Mouse (Mus musculus): ENCODE results near the gene Mapk1ip1l. TPM values are rescaled to one million over a fixed set of nuclear protein-coding genes. Genes with fewer than 3 reads are reported as not detected.
"Not testable (repeated sequence)": the region's sequence is repeated elsewhere in the genome, so short reads cannot be mapped to it uniquely, and the experiment has no call there.

Gene Mapk1ip1l
- total RNA-seq, 2 experiments from 2014 or later: 57.4 to 61.4 TPM

GRCm38 (mm10) chr14:47302885-47303680, 5.0 kb downstream of the Mapk1ip1l start:
- DNase-seq (ENCODE audit: extremely low spot score in 1 of 2, low spot score in 1 of 2): no peak

- no peak for DNase-seq (ENCODE audit: extremely low spot score in 1 of 2, low spot score in 1 of 2)
These were observed 6.8 kb downstream of the Mapk1ip1l start for GRCm38 (mm10) chr14:47304814-47305405.

GRCm38 (mm10) chr14:47305933-47306332, 7.9 kb downstream of the Mapk1ip1l start:
- DNase-seq (ENCODE audit: extremely low spot score in 1 of 2, low spot score in 1 of 2): no peak

GRCm38 (mm10) chr14:47307669-47308068, 9.6 kb downstream of the Mapk1ip1l start:
- no peak for DNase-seq (ENCODE audit: extremely low spot score in 1 of 2, low spot score in 1 of 2)

- no peak for DNase-seq (ENCODE audit: extremely low spot score in 1 of 2, low spot score in 1 of 2)
These were observed 11.0 kb downstream of the Mapk1ip1l start for GRCm38 (mm10) chr14:47309061-47309460.

GRCm38 (mm10) chr14:47310342-47311181, 12.5 kb downstream of the Mapk1ip1l start:
- DNase-seq (ENCODE audit: extremely low spot score in 1 of 2, low spot score in 1 of 2): no peak

GRCm38 (mm10) chr14:47319362-47319761, 21.3 kb downstream of the Mapk1ip1l start:
- DNase-seq (ENCODE audit: extremely low spot score in 1 of 2, low spot score in 1 of 2): no peak

GRCm38 (mm10) chr14:47321581-47321980, 23.5 kb downstream of the Mapk1ip1l start:
- DNase-seq (ENCODE audit: extremely low spot score in 1 of 2, low spot score in 1 of 2): not testable (repeated sequence)

GRCm38 (mm10) chr14:47325965-47326761, 28.1 kb downstream of the Mapk1ip1l start:
- no peak for DNase-seq (ENCODE audit: extremely low spot score in 1 of 2, low spot score in 1 of 2)

- DNase-seq (ENCODE audit: extremely low spot score in 1 of 2, low spot score in 1 of 2): no peak
These were observed 29.3 kb downstream of the Mapk1ip1l start for GRCm38 (mm10) chr14:47327347-47327746.

GRCm38 (mm10) chr14:47331920-47332319, 33.9 kb downstream of the Mapk1ip1l start:
- no peak for DNase-seq (ENCODE audit: extremely low spot score in 1 of 2, low spot score in 1 of 2)

- peak; percentile 64 to 86 for DNase-seq (ENCODE audit: extremely low spot score in 1 of 2, low spot score in 1 of 2)
These were observed 36.8 kb downstream of the Mapk1ip1l start for GRCm38 (mm10) chr14:47334819-47335218.

- no peak for DNase-seq (ENCODE audit: extremely low spot score in 1 of 2, low spot score in 1 of 2)
These were observed 37.2 kb downstream of the Mapk1ip1l start for GRCm38 (mm10) chr14:47335300-47335699.

- no peak for DNase-seq (ENCODE audit: extremely low spot score in 1 of 2, low spot score in 1 of 2)
These were observed 42.3 kb downstream of the Mapk1ip1l start for GRCm38 (mm10) chr14:47340231-47340925.

GRCm38 (mm10) chr14:47341811-47342291, 43.8 kb downstream of the Mapk1ip1l start:
- no peak for DNase-seq (ENCODE audit: extremely low spot score in 1 of 2, low spot score in 1 of 2)

GRCm38 (mm10) chr14:47346715-47347114, 48.6 kb downstream of the Mapk1ip1l start:
- DNase-seq (ENCODE audit: extremely low spot score in 1 of 2, low spot score in 1 of 2): no peak

- DNase-seq (ENCODE audit: extremely low spot score in 1 of 2, low spot score in 1 of 2): no peak
These were observed 52.9 kb downstream of the Mapk1ip1l start for GRCm38 (mm10) chr14:47350974-47351373.

GRCm38 (mm10) chr14:47352272-47352671, 54.2 kb downstream of the Mapk1ip1l start:
- no peak for DNase-seq (ENCODE audit: extremely low spot score in 1 of 2, low spot score in 1 of 2)

- no peak for DNase-seq (ENCODE audit: extremely low spot score in 1 of 2, low spot score in 1 of 2)
These were observed 55.2 kb downstream of the Mapk1ip1l start for GRCm38 (mm10) chr14:47353240-47353639.

All from layer of hippocampus, postnatal 25 days (tissue).